Mouse (Mus musculus): ENCODE measurements around the gene Tmem97.

DNA sequence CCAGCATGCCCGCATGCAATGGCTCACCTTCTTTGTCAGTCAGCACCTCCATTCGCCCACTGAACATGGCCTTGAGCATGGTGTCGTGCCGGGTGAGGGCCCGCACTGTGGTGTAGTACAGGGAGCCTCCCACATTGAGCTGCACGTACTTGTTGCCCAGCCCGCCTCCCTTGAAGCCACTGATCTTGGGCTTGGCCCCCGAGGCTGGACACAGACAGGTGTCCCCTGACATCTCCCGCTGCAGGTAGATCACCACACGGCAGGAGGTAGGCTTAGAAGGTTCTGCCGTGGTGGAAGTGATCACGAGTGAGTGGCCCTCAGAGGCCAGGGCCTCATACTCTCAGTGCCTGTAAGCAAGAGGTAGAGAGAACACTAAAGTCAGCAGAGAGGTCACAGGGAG lies 20.6 kb downstream of the Tmem97 start:
- TF ChIP-seq POLR2A (IDR thresholded peaks at IDR 0.05; ENCODE audit: extremely low read depth, insufficient read depth, low read length) (no peak), CTCF (IDR thresholded peaks at IDR 0.05; ENCODE audit: extremely low read depth, insufficient read depth, low read length) (no peak)

Measured in cortical plate, adult 2 months (tissue).